Mouse (Mus musculus): ENCODE measurements at regions not wholly inside any gene's neighbourhood (a gene's known extent, or its start where the extent isn't known, plus 50 kb on each side); places are given as distances from the start of the nearest gene placed in this dataset.

DNA sequence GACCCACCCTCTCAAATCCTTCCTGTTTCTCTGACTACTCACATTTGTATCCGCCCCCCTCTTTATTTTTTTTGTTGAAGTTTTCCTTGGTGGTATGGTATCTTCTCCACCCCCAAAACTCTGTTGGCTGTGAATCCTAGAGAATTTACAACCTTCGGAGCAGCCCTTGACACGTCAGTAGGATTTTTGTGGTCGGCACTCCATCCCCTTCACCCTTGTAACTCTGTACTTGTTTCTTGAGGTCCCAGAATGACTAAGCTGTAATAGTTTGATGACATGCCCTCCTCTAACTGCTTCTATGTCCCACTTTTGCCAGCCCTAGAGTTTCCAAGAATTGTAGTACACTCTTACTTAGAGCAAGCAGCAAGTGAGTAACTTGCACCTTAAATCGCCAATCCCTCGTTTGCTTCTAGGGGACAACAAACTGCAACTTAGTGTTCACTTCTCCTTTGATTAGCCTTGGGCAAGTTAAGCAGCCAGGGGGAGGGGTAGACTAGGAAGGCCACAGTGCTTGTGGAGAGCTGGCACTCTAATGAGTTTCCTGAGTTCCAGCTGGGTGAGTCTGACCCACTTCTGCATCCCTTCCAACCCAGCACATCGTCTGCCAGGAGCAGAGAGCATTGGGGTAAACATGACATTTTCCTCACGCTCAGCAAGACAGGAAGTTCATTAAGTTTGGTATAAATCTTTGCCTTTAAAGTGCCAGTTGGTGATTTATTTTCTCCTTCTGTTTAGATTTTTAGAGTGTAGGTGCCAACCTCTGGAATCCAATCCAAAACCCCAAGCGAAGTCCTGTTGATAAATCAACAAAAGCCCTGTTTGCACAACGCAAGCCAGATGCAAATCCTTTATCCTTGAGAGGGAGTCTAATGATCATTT is 118.7 kb downstream of the Foxa2 start:
- Histone ChIP-seq H3K4me1 (ENCODE audit: insufficient read depth) (no peaks in the 10 kb centered on the region), H3K36me3 (ENCODE audit: insufficient read depth) (no peaks in the 10 kb centered on the region)

DNA sequence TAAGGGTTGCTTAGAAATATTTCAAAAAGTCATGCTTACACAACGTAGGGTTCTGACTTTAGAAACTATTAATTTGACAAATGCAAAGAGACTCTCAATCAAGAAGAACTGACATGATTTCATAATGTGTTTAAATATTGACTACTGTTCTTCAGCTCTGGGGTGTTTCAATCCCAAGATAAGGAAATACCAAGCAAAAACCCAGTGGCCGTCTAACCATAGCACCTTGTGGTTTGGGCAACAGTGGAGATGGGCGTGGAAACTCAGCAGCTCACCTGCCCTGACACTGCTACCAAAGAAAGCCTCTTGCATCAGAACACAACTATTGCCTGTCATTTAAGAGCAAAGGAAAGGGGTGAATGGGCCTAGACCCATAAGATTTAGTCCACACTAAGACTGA is 119.9 kb downstream of the Foxa2 start:
- Histone ChIP-seq H3K4me1 (ENCODE audit: insufficient read depth) (no peaks in the 10 kb centered on the region), H3K27me3 (ENCODE audit: insufficient read depth, low read length) (no peaks in the 10 kb centered on the region), H3K9me3 (ENCODE audit: low read length) (no peaks in the 10 kb centered on the region), H3K4me3 (ENCODE audit: low read depth, low read length) (no peak overlapping the region), H3K36me3 (ENCODE audit: insufficient read depth) (no peaks in the 10 kb centered on the region), H3K9ac (no peak overlapping the region), H3K4me2 (ENCODE audit: low read depth) (no peak overlapping the region), H3K27ac (ENCODE audit: low read depth, low read length) (no peak overlapping the region)
- 91% methylated on average over 3 of the region's 3 CpGs for WGBS
- ATAC-seq, result no peak
- DNase-seq, result no peak
- no peak for TF ChIP-seq CTCF (IDR thresholded peaks at IDR 0.05; ENCODE audit: low read depth)

More for the DNA sequence above, 118.7 kb downstream of the Foxa2 start:
- ATAC-seq (peak; percentile 88), DNase-seq (peak; percentile 48)
- no peak overlapping the region for H3K4me3 ChIP-seq (ENCODE audit: low read depth, low read length)
- H3K4me2 ChIP-seq (ENCODE audit: low read depth), result no peak overlapping the region
- no peak for TF ChIP-seq CTCF (IDR thresholded peaks at IDR 0.05; ENCODE audit: low read depth)
- no peaks in the 10 kb centered on the region for H3K27me3 ChIP-seq (ENCODE audit: insufficient read depth, low read length)
- WGBS, result 48% methylated on average over 10 of the region's 10 CpGs
- H3K9me3 ChIP-seq (ENCODE audit: low read length), result no peaks in the 10 kb centered on the region
- H3K27ac ChIP-seq (ENCODE audit: low read depth, low read length), result no peak overlapping the region
- H3K9ac ChIP-seq, result no peak overlapping the region

DNA sequence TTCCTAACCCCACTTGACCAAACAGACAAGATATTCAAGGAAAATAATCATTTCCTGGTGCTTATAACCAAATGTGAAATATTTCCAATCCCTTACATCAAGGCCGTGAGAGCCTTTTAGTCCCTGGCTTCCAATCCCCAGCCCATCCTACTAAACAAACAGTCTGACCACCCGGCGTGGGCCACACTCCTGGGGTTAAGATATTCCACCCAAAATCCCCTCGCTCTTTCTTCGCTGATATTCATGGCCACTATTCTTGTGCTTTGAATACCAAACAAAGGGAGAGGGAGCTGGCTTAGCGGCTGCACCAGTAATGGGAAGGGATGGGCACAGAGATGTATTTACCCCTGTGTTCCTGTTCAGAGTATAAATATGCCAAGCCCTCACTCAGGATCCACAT is 139.4 kb downstream of the Foxa2 start:
- Histone ChIP-seq H3K27ac (ENCODE audit: low read depth, low read length) (no peak overlapping the region), H3K4me2 (ENCODE audit: low read depth) (no peak overlapping the region), H3K27me3 (ENCODE audit: insufficient read depth, low read length) (no peaks in the 10 kb centered on the region; the same call in 1 of the 2 replicates), H3K9ac (no peak overlapping the region), H3K36me3 (ENCODE audit: insufficient read depth) (no peaks in the 10 kb centered on the region), H3K9me3 (ENCODE audit: low read length) (no peaks in the 10 kb centered on the region), H3K4me3 (ENCODE audit: low read depth, low read length) (no peak overlapping the region), H3K4me1 (ENCODE audit: insufficient read depth) (no peaks in the 10 kb centered on the region)
- DNase-seq, result no peak
- TF ChIP-seq CTCF (IDR thresholded peaks at IDR 0.05; ENCODE audit: low read depth), result no peak
- WGBS, result 20% methylated on average over 6 of the region's 6 CpGs
- ATAC-seq, result no peak

DNA sequence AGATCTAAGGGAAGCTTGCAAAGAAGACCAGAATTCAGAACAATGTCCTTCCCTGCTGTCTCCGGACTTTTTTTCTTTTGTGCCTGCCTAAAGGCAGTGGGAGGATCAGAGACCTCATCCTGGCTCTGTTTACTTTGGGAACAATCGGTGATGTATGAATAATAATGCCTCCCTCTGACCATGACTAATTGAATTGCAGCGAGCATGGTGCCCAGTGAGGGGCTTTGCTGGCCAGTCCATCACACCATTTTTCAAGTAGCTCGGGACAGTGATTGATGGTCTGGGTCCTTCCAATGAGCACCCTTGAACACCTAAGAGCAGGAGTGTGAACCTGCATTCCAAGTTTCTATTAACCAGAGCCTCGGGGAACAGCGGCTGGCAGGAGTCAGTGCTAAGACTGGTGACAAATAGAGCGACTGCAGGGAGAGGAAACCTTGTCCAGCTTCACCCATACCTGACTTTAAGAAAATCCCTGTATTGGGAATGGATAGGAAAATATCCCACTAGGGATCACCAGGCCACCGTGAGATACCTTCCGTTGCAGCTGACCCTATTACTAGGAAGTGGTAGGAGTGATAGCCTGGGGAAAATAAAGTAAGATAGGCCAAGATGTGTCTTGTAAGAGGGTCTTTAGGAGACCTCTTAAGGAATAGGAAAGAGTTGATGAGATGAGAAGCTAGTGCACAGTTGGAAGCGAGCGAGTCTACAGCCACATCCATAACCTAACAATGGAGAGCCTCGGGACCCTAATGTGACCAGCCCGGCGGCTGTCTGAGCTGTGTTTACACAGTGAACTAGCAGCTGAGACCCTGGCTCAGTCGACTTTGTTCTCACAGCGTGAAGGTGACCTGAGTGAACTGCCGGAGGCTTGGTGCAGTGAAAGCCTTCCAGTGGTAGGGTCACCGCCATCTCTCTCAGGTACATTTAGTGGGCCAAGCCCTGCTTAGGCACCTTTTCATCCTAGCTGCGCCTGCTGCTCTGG is 140.7 kb downstream of the Foxa2 start:
- no peak for DNase-seq
- TF ChIP-seq CTCF (IDR thresholded peaks at IDR 0.05; ENCODE audit: low read depth), result no peak
- no peaks in the 10 kb centered on the region for H3K9me3 ChIP-seq (ENCODE audit: low read length)
- H3K9ac ChIP-seq, result no peak overlapping the region
- WGBS, result 21% methylated on average over 19 of the region's 19 CpGs
- H3K27me3 ChIP-seq (ENCODE audit: insufficient read depth, low read length), result no peaks in the 10 kb centered on the region; the same call in 1 of the 2 replicates
- ATAC-seq, result no peak
- no peaks in the 10 kb centered on the region for H3K4me1 ChIP-seq (ENCODE audit: insufficient read depth)
- no peak overlapping the region for H3K4me2 ChIP-seq (ENCODE audit: low read depth)
- no peak overlapping the region for H3K4me3 ChIP-seq (ENCODE audit: low read depth, low read length)
- H3K27ac ChIP-seq (ENCODE audit: low read depth, low read length), result no peak overlapping the region
- H3K36me3 ChIP-seq (ENCODE audit: insufficient read depth), result no peaks in the 10 kb centered on the region

DNA sequence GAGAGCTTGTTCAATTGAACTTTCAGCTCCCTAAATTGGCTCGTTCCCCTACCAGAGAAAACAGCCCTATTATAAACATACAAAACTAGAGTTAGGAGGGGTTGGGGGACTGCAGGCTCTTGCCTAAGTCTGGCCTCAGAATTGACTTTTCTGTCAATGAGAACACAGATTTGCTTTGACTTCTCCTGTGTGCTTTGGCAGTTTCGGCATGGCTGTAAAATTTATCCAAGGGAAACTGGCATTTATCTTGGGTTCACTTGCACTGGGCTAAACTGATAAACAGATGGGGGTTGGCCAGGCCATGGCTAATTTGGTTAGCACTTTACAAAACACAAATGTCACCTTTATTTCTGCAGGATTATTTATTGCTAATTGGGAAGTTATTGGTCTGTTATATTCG is 141.7 kb downstream of the Foxa2 start:
- Histone ChIP-seq H3K36me3 (ENCODE audit: insufficient read depth) (no peaks in the 10 kb centered on the region), H3K4me3 (ENCODE audit: low read depth, low read length) (no peak overlapping the region), H3K4me2 (ENCODE audit: low read depth) (no peak overlapping the region), H3K27me3 (ENCODE audit: insufficient read depth, low read length) (no peaks in the 10 kb centered on the region; the same call in 1 of the 2 replicates), H3K9me3 (ENCODE audit: low read length) (no peaks in the 10 kb centered on the region), H3K4me1 (ENCODE audit: insufficient read depth) (no peaks in the 10 kb centered on the region), H3K9ac (no peak overlapping the region), H3K27ac (ENCODE audit: low read depth, low read length) (no peak overlapping the region)
- WGBS, result 23% methylated on average over 3 of the region's 3 CpGs
- ATAC-seq, result no peak; the same call in 1 of the 2 replicates
- no peak for TF ChIP-seq CTCF (IDR thresholded peaks at IDR 0.05; ENCODE audit: low read depth)
- peak; percentile 6 for DNase-seq

DNA sequence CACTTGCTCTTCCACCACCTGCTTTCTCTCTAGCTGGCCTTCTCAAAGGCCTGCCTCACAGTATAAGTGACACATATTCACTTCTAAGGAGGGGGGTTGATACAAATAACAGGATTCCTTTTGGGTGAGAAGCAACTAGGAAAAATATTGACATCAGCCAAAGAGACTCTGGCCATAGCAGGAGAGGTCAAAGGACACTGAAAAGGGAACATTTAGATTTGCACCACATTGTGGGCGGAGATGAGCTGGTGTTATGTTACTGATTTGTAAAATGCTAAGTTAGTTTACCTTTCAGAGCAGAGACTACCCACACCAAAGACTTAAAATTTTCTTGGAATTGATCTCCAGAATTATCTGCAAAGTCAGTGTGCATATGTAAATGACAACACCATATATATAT is 147.5 kb downstream of the Foxa2 start:
- no peaks in the 10 kb centered on the region for H3K36me3 ChIP-seq (ENCODE audit: insufficient read depth)
- no peak overlapping the region for H3K9ac ChIP-seq
- no peak for TF ChIP-seq CTCF (IDR thresholded peaks at IDR 0.05; ENCODE audit: low read depth)
- no peaks in the 10 kb centered on the region for H3K4me1 ChIP-seq (ENCODE audit: insufficient read depth)
- H3K4me2 ChIP-seq (ENCODE audit: low read depth), result no peak overlapping the region
- WGBS, result 91% methylated on average over 1 of the region's 1 CpGs
- no peaks in the 10 kb centered on the region for H3K27me3 ChIP-seq (ENCODE audit: insufficient read depth, low read length)
- no peak overlapping the region for H3K4me3 ChIP-seq (ENCODE audit: low read depth, low read length)
- H3K9me3 ChIP-seq (ENCODE audit: low read length), result no peaks in the 10 kb centered on the region
- ATAC-seq (no peak), DNase-seq (no peak)
- no peak overlapping the region for H3K27ac ChIP-seq (ENCODE audit: low read depth, low read length)

Data from forebrain, postnatal 0 days (tissue).